Mouse (Mus musculus): ENCODE results near the gene Ndufs2.
A peak's percentile ranks its signal among the peaks of the same experiment; 100 is the strongest.

DNA sequence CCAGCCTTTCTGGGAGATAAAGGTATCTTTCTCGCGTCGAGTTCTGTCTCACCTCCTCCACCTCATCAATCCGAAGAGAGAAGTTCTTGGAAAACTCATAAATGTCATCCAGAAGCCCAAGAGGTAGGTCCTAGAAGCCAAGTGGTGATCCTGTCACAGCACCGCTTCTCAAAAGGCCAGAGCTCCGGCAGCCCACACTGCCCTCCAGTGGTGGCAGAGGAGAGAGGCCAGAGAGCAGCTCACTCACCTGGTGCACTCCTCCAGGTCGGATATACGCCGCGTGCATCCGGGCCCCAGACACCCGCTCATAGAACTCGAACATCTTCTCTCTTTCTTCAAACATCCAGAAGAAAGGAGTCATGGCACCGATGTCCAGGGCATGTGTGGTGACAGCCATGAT, 12.7 kb downstream of the Ndufs2 start:
- peak; percentile 90 for TF ChIP-seq CTCF (IDR thresholded peaks at IDR 0.05; ENCODE audit: low read depth)
- no peak for TF ChIP-seq EP300 (optimal IDR thresholded peaks at IDR 0.05)

Data from stomach, postnatal 0 days (tissue).